25 mouse cellular contexts compared by ENCODE assay signal in genomic region chr13:56299336-56299735, GRCm38 (mm10). TPM values are rescaled to one million over a fixed set of nuclear protein-coding genes. Genes with fewer than 3 reads are reported as not detected.
"Had no signal": no experiment of that assay in that cellular context is flagged by ENCODE, and none has a peak within 500 bp of the region (broad histone marks: within the 10 kb centered on the region; RNA-seq: fewer than 3 reads in every experiment).

No protein-coding gene starts in this region.

- H3K36me3 ChIP-seq: limb, embryonic 12.5 days; limb, embryonic 15.5 days; midbrain, embryonic 13.5 days had no signal

- H3K27ac ChIP-seq: layer of hippocampus, adult 2 months; limb, embryonic 12.5 days; limb, embryonic 15.5 days; liver, embryonic 14.5 days; midbrain, embryonic 13.5 days had no signal

- H3K9ac ChIP-seq: limb, embryonic 12.5 days; limb, embryonic 15.5 days; liver, embryonic 14.5 days; liver, postnatal 0 days; midbrain, embryonic 13.5 days had no signal

- H3K4me3 ChIP-seq: layer of hippocampus, adult 2 months; limb, embryonic 12.5 days; limb, embryonic 15.5 days; midbrain, embryonic 13.5 days had no signal

- ATAC-seq: liver, postnatal 0 days; midbrain, embryonic 13.5 days; midbrain, embryonic 16.5 days had no signal

- H3K9me3 ChIP-seq: limb, embryonic 12.5 days; limb, embryonic 15.5 days; midbrain, embryonic 13.5 days had no signal

- H3K4me2 ChIP-seq: limb, embryonic 12.5 days; limb, embryonic 15.5 days; liver, embryonic 11.5 days; midbrain, embryonic 13.5 days had no signal

- DNase-seq: kidney, adult 18-20 months; kidney, adult 9 months; kidney, postnatal 14 days; layer of hippocampus, adult 9-11 months; layer of hippocampus, postnatal 36 days; left cerebral cortex, postnatal 4 days; liver, postnatal 0 days; thymus, adult 18-20 months; thymus, postnatal 36 days had no signal

RNA-seq across cellular contexts. Expression of gene Neurog1, which starts 47.4 kb away (rescaled TPM):
- total RNA-seq: left cerebral cortex, adult 8-10 months; left cerebral cortex, postnatal 14 days; left cerebral cortex, postnatal 4 days had no signal
- polyA plus RNA-seq: kidney, embryonic 16.5 days; large intestine, adult 2 months; limb, embryonic 12.5 days; limb, embryonic 15.5 days; liver, embryonic 11.5 days; liver, embryonic 14.5 days; liver, postnatal 0 days; lung, embryonic 16.5 days; small intestine, adult 2 months; spleen, adult 2 months; stomach, embryonic 16.5 days; urinary bladder, adult 2 months had no signal
